Mouse (Mus musculus) heart, adult 2 months (tissue): ENCODE data around the gene Elp6.

Source experiments
- CTCF ChIP-seq: fragments of 200-600 bp; IDR thresholded peaks from 2 replicates; pipeline ENCODE4 v1.8.1; 2022; ENCODE audit warnings: antibody characterized with exemption, mild to moderate bottlenecking, moderate library complexity
- EP300 ChIP-seq: fragments of 200-500 bp; IDR thresholded peaks from 2 replicates; pipeline ENCODE4 v1.6.1; 2011; ENCODE audit warnings: low read depth, low read length, control low read depth; ENCODE audit not compliant: insufficient read depth
- POLR2A ChIP-seq: fragments of 200-500 bp; IDR thresholded peaks from 2 replicates; pipeline ENCODE4 v1.6.1; 2011; ENCODE audit warnings: mild to moderate bottlenecking, low read depth, low read length, control low read depth; ENCODE audit not compliant: insufficient read depth

DNA sequence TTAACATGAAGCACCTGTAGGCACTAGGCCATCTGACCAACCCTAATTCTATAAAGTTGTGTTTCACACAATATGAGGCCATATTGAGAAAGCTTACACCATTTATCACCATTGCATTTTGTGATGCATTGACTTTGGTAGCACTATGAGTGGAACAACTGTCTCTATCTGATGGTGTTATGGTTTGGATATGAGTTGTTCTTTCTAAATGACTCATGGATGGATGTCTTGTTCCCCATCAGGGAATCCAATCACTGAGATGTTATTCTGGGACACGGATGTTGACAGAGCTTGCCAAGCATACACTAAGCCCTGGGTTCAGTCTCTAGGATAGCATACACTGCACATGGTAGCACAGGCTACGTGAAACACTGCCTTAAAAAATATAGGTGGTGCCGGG is 32.6 kb upstream of the Elp6 start:
- no peak for TF ChIP-seq CTCF
- TF ChIP-seq POLR2A: no peak
- no peak for TF ChIP-seq EP300
